Mouse (Mus musculus): ENCODE measurements around the gene Adamts4.

The Adamts4 gene

DNA sequence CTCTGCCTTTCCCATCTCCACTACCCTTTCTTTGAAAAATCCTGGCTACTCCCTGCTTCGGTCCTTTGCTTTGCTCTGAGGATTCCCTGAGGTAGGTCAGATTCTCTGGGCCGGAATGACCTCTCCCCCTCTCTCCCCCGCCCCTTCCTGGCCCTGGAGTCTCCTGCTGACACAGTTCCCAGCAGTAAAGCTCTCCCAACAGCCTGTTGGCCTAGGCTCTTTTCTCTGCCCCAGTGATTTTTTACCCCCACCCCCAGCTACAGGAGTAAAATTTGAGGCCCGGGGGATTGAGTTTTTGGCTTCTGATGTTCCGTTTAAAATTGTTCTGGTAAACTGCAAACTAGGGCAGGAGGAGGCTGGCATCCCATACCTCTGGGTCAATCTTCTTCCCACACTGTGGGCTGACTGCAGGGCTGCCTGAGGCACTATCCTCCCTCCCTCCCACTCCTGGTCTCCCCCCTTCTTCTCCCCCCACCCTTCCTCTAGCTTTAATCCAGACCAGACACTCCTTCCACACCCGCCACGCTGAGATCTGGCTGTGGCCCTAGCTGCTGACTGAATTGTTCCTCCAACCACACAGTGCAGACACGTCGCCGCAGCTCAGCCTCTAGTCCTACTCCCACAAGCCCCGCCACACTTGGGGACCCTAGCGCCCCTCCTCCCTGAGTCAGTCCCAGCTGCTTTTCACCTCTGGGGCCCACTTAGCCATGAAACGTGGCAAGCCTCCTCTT is 1.5 kb downstream of the Adamts4 start:
- CTCF ChIA-PET: interaction anchor here (0.6 to 0.7 kb wide), 2 partner anchors 9 to 14 kb away, joined by 3 to 7 read pairs; no protein-coding TSS in a partner anchor

DNA sequence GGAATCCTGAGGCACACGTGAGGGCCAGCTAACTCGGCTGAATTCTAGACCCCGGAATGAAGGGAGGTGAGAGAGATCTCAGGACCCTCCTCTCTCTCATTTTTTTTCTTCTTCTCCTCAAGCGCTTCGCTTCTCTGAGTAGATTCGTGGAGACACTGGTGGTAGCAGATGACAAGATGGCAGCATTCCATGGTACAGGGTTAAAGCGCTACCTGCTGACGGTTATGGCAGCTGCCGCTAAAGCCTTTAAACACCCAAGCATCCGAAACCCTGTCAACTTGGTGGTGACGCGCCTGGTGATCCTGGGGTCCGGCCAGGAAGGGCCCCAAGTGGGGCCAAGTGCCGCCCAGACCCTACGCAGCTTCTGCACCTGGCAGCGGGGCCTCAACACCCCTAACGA is 2.2 kb downstream of the Adamts4 start:
- CTCF ChIA-PET: no interaction called here

DNA sequence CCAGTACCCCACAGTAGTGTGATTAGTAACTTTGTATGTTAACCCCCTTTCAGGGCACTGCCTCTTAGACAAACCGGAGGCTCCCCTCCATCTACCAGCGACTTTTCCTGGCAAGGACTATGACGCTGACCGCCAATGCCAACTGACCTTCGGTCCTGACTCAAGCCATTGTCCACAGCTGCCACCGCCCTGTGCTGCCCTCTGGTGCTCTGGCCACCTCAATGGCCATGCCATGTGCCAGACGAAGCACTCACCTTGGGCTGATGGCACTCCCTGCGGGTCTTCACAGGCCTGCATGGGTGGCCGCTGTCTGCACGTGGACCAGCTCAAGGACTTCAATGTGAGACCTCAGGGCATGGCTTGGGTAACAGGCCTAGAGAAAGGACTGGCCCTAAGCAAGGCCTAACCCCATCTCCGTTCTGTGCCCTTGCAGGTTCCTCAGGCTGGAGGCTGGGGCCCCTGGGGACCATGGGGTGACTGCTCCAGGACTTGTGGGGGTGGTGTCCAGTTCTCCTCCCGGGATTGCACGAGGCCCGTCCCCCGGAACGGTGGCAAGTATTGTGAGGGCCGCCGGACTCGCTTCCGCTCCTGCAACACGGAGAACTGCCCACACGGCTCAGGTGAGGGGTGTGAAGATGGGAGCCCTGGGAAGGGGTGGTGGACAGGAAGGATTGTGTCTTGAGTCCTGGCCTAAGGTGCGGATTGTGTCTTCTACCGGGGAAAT is 6.0 kb downstream of the Adamts4 start:
- CTCF ChIA-PET: no interaction called here

DNA sequence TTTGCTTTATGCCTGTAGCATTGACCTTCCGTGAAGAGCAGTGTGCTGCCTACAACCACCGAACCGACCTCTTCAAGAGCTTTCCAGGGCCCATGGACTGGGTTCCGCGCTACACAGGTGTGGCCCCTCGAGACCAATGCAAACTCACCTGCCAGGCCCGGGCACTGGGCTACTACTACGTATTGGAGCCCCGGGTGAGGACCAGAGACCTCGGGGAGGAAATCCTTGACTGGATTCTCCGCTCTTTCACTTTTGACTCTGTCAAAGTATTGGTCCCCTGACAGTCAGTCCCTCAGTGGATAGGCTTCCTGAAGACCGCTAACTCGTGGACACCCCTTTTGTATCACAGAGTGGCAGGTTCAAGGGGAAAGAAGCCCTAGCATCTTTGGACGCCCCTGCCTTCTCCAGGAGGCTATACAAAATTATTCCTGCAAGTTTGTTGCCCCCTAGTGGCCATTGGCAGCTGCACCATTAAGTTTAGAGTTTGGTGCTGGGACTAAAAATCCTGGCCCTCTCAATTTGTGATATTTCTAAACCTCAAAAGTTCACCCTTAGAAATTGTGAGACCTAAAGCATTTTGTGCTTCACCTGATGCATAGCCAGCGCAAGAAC is 6.8 kb downstream of the Adamts4 start:
- CTCF ChIA-PET: interaction anchor here (0.6 to 1.7 kb wide), 2 partner anchors 15 to 253 kb away, joined by 6 to 9 read pairs; no protein-coding TSS in a partner anchor

DNA sequence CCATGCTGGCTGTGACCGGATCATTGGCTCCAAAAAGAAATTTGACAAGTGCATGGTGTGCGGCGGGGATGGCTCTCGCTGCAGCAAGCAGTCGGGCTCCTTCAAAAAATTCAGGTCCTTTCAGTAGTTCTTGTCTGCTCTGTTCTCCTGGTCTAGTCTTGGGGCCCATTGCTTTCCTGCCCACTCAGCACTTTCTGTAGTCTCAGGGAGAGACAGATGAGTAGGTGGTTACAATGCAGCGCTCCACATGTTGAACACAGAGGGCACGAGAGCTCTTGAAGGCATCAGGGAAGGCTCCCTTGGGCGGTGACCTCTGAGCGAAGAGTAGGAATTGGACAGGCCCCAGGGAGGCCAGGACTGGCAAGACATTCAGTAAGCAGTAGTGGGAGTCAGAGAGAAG is 7.6 kb downstream of the Adamts4 start:
- CTCF ChIA-PET: interaction anchor here (0.5 to 1.7 kb wide), 4 partner anchors 14 to 392 kb away, joined by 3 to 9 read pairs (median 4); no protein-coding TSS in a partner anchor

DNA sequence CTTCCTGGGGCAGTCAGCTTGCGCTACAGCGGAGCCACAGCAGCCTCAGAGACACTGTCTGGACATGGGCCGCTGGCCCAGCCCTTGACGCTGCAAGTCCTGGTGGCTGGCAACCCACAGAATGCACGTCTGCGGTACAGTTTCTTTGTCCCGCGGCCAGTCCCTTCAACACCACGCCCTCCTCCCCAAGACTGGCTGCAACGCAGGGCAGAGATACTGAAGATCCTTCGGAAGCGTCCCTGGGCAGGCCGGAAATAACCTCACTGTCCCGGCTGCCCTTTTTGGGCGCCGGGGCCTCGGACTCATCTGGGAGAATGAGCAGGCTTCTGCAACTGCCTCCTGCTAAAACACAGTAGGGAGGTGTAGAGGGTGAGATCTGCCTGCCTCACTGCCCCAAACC is 8.7 kb downstream of the Adamts4 start:
- CTCF ChIA-PET: interaction anchor here (0.6 to 0.7 kb wide), 2 partner anchors 49 to 363 kb away, joined by 3 read pairs; no protein-coding TSS in a partner anchor

DNA sequence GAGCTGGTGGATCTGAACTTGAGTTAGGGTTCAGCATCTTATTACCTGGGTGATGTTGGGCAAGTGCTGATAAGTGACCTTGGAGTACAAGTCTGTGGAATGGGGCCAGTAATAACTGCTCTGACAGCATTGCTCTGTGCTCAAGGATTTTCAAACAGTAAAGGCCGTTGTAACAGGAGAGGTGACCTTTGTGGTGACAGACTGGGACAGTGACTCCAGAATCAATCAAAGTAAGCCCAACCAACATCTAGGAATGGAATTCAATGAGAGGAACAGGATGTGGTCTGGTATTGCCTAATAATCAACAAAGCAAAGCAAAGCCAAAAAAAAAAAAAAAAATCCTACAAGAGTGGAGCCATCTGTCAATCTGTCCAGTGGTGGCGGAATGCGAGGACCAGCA is 10.1 kb downstream of the Adamts4 start:
- CTCF ChIA-PET: interaction anchor here (0.7 to 1.2 kb wide), 2 partner anchors 9 to 12 kb away, joined by 3 to 7 read pairs; no protein-coding TSS in a partner anchor

DNA sequence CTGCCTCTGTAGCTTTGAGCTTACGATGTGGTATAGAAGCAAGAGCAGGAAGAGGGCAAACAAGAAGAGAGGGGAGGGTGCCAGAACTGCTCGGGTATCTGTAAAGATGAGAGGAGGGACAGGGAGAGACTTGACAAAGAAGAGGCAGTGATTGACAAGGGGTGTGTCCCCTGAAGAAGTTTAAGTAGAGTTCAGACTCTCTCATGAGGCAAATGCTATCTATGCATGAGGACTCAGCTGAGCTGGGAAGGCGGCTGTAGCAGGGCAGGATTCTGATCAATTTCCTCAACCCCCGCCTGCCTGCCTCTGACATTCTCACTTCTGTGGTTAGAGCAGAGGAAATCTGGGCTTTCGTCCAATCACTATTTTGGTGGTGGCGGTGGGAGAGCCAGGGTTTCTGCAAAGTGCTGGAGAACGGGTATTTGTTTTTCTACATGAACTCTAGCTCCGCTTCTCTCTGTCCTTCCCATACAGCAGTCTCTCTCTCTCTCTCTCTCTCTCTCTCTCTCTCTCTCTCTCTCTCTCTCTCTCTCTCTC is 12.4 kb downstream of the Adamts4 start:
- CTCF ChIA-PET: no interaction called here

DNA sequence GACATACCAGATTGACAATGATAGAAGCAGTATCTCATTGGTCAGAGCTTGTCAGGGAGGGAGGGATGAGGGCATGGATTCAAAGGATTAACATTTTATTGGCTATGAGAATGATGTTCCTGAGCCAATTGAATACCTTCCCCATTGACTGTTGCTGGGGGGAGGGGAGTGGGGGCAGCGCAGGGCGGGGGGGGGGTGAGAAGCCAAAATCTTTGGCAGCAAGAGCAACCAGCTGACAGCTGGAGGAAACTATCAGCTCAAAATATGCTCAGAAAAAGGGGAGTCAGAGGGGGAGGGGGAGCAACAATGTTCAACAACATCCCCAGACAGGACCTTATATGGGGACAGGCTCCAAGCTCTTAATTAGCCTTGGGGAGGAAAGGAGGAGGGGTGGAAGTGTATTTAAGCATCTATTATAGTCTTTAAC is 13.0 kb downstream of the Adamts4 start:
- CTCF ChIA-PET: no interaction called here

DNA sequence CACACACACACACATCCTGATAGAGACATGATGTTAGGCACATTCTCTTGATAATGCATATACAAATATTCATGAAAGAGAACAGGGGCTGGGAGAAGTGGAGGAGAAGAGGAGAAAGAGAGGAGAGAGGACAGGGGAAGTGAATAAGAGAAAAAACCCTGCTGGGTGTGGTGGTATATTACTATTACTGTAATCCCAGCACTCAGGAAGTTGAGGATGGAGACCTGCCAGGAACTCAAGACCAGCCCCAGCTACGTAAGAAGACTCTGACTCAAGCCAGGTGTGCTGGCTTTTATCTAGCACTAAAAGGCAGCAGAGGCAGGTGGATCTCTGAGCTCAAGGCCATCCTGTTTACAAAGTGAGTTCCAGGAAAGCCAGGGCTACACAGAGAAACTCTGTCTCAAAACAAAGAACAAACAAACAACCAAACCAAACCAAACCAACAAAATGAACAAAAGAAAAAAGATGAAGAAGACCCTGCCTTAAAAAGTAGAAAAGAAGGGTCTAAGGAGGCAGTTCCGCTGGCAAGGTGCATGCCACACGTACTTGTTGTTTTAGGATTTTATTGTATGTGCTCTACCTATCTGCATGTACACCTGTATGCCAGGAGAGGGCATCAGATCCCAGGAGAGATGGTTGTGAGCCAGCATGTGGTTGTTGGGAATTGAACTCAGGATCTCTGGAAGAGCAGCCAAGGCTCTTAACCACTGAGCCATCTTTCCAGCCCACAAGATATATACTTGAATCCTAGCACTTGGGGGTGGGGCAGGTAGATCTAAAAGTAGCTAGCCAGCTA is 13.6 kb downstream of the Adamts4 start:
- CTCF ChIA-PET: no interaction called here

DNA sequence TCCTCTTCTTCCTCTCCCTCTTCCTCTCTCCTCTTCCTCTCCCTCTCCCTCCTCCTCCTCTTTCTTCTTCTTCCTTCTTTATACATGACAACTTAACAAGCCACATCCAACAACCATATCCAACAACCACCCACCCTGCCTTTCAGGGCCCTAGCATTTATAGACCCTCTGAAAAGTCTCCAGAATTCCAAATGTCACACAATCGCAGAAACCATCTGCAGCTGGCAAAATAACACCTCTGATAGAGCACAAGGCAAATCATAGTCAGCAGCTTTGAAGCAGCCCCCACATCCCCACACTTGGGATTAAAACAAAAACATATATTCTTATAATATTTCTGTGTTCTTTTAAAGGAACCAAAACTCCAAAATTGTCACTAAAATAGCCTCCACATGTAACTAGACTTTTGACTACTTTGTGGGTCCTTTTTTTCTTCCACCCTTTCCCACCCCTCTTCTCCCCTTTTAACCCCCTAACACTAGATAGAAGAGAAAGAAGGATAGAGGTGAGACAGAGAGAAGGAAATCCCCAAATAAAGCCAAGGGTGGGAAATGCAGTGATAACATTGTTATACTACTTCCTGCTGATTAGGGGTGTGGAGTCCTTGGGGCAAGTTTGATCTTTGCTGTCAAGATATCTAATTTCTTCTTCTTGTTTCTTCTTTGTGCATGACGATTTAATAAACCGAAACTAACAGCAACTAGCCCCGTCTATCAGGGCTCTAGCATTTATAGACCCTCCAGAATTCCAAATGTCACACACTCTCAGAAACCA is 15.9 kb downstream of the Adamts4 start:
- CTCF ChIA-PET: interaction anchor here (0.7 kb wide), 1 partner anchor 124 kb away, joined by 11 read pairs; no protein-coding TSS in a partner anchor

DNA sequence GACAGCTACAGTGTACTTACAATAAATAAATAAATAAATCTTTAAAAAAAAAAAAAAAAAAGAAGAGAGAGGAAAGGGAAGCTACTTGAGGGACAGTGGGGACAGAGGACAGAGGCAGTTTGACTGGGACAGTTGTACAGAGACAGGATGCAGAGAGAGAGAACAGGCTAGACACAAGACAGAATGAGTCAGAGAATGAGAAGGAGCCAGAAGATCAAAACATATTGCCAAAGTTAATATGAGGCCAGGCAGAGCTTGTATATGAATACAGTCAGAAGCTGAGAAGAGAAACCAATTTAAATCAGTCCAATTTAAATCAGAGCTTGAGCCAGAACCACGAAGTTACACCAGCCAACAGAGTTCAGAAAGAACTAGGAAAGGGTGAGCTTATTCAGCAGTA is 18.1 kb downstream of the Adamts4 start:
- CTCF ChIA-PET: no interaction called here

DNA sequence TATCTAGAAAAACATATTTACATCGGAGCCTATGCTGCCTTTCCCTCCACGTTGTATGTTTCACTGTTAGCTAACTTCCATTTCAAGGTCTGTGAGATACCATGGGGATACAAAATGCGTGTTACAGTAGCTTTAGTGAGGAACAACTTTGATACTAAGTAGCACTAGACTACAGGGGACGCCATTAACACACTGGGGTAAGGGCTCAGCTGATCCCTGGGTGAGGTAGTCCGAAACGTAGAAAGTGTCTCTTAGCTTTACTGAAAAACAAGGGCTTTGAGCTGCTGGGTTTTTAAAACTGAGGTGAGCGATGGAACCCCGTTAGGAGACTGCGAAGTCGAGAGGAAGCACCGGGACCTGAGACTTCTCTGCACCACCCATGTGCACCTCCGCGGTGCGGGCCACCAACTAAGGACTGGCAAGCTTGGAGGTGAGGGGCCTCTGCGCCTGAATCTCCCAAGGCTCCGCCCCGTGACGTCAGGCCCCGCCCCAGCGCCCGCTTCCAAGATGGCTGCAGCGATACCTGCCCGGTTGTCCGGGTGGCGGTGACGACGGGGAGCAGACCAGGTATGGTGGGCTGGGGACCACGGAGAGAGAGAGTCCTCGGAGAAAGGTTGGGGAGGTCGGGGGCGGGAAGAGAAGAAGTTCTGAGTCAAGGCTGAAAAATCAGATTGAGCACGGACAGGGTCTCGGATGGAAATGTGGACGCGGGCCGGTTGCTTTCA is 19.8 kb downstream of the Adamts4 start, which contains the start of gene B4galt3:
Gene B4galt3 (plus strand): TSS at position 481 of the 725 bp plus-strand sequence.
- CTCF ChIA-PET: no interaction called here

DNA sequence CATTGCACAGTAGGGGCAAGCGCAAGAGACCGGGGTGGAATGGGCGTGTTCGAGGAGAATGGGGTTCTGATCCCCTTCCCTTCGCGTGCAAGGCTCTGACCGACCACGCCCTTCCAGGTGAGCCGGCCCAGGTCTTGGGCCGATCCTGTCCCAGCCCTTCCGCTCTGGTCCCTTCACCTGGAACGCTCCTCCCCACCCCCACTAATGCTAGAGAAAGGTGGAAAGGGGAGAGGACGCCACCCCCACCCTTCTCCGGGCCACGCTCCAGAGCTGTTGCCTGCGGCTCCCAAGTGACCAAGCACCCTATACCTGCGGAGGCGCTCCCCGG is 20.3 kb downstream of the Adamts4 start:
- CTCF ChIA-PET: interaction anchor here (0.6 kb wide), 1 partner anchor 49 kb away, joined by 3 read pairs; no protein-coding TSS in a partner anchor

DNA sequence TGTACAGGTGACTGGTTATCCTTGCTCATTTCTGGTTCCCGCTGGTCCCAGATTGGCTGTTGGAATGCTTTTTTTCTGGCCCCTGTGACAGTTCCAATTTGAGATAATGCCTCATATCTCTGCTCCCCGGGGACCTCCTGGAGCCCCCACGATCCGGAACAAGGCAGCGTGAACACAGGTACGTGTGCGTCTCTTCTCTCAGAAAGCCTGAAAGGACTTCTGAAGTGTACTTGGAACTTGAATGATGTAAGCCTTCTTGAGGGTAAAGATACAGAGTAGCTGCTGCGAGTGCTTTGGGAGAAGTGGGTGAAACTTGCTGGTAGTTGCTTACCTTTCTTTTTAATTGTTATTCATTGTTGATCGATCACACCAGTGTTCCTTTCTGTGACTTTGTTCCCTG is 21.0 kb downstream of the Adamts4 start:
- CTCF ChIA-PET: interaction anchor here (0.6 to 1.2 kb wide), 3 partner anchors 14 to 50 kb away, joined by 3 to 24 read pairs (median 9); no protein-coding TSS in a partner anchor

DNA sequence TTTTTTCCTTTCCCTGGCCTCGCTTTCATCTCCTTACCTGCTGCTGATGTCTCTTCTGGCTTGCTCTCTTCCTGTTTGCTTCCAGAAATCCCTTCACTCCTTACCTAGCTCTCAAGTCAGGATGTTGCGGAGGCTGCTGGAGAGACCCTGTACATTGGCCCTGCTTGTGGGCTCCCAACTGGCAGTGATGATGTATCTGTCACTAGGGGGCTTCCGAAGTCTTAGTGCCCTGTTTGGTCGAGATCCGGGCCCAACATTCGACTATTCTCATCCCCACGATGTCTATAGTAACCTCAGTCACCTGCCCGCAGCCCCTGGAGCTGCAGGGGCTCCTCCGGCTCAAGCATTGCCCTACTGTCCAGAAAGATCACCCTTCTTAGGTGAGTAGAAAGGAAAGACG is 21.4 kb downstream of the Adamts4 start:
- CTCF ChIA-PET: interaction anchor here (0.7 to 1.2 kb wide), 2 partner anchors 14 to 27 kb away, joined by 9 to 24 read pairs; no protein-coding TSS in a partner anchor

DNA sequence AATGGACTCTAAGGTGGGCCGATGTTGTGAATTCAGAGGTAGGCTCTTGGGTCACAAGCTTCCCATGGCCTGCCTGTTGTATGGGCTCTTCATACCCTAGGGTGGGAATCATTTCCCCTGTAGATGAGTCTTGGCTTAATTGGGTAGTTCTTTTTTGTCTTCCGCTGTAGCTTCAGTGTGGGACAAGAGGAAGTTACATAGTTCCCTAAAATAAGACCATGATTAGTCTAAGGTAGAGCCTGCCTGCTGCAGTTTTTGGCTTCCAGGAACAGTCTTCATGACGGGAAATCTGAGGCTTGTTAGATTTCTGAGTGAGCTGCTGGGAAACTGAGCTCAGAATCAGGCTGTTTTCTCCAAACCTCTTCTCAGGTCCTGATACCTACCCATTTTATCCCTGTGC is 21.9 kb downstream of the Adamts4 start:
- CTCF ChIA-PET: interaction anchor here (0.6 to 1.2 kb wide), 3 partner anchors 11 to 27 kb away, joined by 3 to 24 read pairs (median 9); no protein-coding TSS in a partner anchor

DNA sequence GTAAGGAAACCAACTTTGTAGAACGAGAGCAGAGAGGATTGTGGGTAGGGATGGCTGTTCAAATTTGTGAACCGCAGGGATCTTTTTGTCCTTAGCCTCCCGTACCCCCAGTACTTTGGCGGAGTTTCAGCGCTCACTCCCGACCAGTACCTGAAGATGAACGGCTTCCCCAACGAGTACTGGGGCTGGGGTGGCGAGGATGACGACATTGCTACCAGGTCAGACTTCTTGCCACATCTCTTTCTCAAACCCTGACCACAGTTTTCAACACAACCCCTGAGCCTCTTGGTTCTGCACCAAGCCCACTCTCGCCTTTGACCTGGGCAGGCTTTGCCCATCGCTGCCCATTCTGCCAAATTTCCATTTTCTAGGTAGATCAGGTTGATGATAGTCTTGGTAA is 23.9 kb downstream of the Adamts4 start:
- CTCF ChIA-PET: no interaction called here

DNA sequence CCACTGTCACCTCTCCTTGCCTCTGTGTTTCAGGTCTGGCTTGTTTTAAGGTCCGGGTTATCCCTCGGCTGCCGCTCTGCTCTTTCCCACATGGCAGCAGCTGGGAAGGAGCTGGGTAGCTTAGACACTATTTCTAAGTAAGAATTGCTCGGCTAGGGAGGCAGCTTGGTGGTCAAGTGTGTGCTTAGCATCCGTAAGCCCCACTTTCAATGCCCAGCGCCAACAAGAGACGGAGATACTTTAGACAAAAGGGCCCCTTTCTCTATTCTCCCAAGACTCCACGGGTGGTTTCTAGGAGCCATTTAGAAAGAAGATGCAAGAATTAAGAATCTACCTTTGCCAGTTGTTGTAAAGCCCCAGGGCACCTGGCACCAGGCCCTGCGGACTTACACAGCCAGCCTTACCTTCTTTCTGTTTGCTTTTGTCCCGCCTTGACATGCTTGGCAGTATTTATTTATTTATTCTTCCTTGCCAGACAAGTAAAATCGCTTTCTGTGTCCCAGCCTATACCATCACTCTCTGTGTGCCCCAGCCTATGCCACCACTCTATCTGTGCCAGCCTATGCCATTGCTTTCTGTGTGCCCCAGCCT is 25.0 kb downstream of the Adamts4 start:
- CTCF ChIA-PET: no interaction called here

Data from spleen, embryonic (tissue).